Mouse (Mus musculus): Measurements from ENCODE around the gene OR5BS1P. TPM values are rescaled to one million over a fixed set of nuclear protein-coding genes. Genes with fewer than 3 reads are reported as not detected.
"Not testable (repeated sequence)": the region's sequence is repeated elsewhere in the genome, so short reads cannot be mapped to it uniquely, and the experiment has no call there.

Gene OR5BS1P
- total RNA-seq, 2 experiments from 2014 or later: not detected

DNA sequence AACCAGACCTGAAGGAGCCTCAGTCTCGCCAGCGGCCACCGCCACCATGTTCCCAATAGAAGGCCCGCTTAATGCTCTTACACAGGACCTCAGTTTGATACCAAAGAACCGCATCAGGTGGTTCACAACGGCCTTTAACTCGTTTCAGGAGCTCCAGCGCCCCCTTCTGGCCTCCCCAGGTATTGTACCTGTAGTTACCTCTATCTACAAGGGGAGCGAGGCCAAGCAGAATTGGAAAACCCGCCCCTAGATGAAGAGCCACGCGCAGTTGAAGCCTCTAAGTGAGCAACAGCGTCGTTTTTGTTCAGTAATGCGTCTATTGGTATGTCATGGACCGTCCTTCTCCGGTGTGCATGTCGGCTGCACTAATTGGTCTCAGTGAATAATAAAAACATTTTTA lies 34.8 kb downstream of the OR5BS1P start:
- intact Hi-C loops (cut with DNase I): no loop called here
- peak; percentile 26 for DNase-seq (ENCODE audit: low spot score)

DNA sequence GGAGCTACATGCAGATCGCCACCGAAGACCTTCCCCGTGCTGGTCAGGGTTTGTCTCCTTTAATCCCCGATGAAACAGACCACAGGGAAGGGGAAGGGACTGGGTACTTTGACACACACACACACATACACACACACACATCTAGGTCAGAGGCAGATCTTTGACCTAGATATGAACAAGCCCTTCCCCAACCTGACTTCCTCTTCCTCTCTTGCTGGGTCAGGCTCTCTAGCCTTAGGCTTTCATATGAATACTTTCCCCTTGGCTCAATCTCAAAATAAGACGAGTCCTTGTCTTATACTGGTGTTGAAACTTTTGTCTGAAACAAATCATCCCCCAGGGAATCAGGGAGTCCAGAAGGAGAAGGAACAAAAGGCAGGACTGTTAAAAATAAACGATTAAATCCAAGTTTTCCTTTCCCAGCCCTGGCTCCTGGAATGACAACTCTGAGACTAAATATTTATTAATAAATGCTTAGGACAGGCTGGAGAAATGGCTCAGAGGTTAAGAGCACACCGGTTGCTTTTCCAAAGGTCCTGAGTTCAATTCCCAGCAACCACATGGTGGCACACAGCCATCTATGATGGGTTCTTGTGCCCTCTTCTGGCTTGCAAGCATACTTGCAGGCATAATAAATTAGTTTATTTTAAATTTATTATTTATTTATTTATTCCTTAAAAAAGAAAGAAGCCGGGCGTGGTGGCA lies 36.7 kb downstream of the OR5BS1P start:
- no peak for DNase-seq (ENCODE audit: low spot score)
- intact Hi-C loops (cut with DNase I): no loop called here

- no peak for DNase-seq (ENCODE audit: low spot score)
- intact Hi-C loops (cut with DNase I): no loop called here
Observed at GRCm38 (mm10) chr15:98507321-98507720, 37.6 kb downstream of the OR5BS1P start.

DNA sequence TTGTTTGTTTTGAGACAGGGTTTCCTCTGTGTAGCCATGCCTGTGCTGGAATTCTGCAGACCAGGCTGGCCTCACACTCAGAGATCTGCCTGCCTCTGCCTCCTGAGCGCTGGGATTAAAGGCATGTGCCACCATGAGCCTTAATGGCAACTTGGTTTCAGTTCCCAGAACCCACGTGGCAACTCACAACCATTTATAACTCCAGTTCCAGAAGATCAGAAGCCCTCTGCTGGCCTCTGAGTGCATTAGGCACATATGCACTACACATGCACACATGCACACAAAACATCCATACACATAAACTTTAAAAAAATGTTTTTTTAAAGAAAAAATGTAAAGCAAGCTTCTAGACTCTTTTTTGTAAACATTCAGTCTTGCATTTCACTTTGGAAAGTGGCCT lies 39.7 kb downstream of the OR5BS1P start:
- intact Hi-C loops (cut with DNase I): no loop called here
- no peak for DNase-seq (ENCODE audit: low spot score)

GRCm38 (mm10) chr15:98510438-98511385 lies 41.0 kb downstream of the OR5BS1P start:
- intact Hi-C loops (cut with DNase I): loop anchor here (2.0 kb wide), 1 partner anchor 104 kb away; no protein-coding TSS in a partner anchor
- peak; percentile 35 for DNase-seq (ENCODE audit: low spot score)

GRCm38 (mm10) chr15:98511386-98511928 lies 41.8 kb downstream of the OR5BS1P start:
- intact Hi-C loops (cut with DNase I): loop anchor here (2.0 kb wide), 1 partner anchor 103 kb away; no protein-coding TSS in a partner anchor
- DNase-seq (ENCODE audit: low spot score): peak; percentile 19

GRCm38 (mm10) chr15:98512232-98512631 lies 42.5 kb downstream of the OR5BS1P start:
- DNase-seq (ENCODE audit: low spot score): no peak
- intact Hi-C loops (cut with DNase I): no loop called here

GRCm38 (mm10) chr15:98512799-98513321 lies 43.2 kb downstream of the OR5BS1P start:
- DNase-seq (ENCODE audit: low spot score): peak; percentile 53
- intact Hi-C loops (cut with DNase I): no loop called here

DNA sequence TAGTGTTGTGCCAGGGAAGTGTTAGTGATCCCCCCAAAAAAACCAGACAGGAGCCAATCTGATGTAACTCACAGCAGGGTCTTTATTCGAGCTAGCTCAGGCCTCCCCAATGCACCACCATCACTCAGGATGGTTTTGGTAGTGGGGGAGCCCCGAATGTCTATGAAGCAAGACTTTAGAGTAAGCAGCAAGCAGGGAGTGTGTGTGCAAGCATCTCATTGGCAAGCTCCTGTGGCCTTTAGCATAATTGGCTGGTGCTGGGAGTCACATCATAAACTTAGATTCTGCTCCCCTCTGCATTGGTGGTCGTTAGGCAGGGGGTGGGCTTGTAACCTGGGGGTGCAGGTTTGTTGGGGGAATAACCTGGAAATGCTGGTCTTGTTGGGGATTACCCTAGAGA lies 44.0 kb downstream of the OR5BS1P start:
- DNase-seq (ENCODE audit: low spot score); intact Hi-C loops (cut with DNase I): not testable (repeated sequence)

DNA sequence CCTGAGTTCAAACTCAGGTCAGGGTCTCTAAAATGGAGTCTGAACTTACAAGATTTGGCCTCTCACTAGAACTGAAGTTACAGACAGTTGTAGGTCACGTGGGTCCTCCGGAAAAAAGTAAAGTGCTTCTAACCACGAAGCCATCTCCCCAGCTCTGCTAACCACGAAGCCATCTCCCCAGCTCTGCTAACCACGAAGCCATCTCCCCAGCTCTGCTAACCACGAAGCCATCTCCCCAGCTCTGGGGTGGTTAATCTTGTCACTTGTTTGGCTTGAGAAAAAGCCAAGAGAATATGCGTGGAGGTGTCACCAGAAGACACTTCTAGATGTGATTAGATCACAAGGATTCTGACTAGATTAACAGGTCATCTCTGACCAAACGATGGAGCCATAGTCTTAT lies 44.5 kb downstream of the OR5BS1P start:
- intact Hi-C loops (cut with DNase I): no loop called here
- DNase-seq (ENCODE audit: low spot score): no peak

DNA sequence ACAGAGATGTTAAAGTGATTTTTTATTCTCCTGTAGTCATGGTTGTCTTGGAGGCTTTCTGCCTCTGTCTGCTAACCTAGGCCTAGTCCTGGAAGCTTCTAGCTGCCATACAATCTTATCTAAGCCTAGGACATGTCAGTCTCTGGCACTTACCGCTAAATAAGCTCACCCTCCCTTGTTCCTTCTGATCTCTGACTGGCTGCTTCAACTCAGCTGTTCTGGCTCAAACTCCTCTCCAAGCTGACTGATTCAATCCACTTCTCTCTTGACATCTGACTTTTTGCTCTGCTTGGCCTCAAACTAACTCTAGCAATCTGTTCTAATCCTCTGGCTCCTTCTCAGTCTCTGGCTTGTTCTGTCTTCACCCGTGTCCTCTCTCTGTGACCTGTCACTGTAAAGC lies 45.1 kb downstream of the OR5BS1P start:
- DNase-seq (ENCODE audit: low spot score); intact Hi-C loops (cut with DNase I): not testable (repeated sequence)

GRCm38 (mm10) chr15:98517380-98518355 lies 48.0 kb downstream of the OR5BS1P start:
- peak; percentile 25 for DNase-seq (ENCODE audit: low spot score)
- intact Hi-C loops (cut with DNase I): no loop called here

- intact Hi-C loops (cut with DNase I): no loop called here
- DNase-seq (ENCODE audit: low spot score): no peak
Observed at GRCm38 (mm10) chr15:98521245-98521644, 51.5 kb downstream of the OR5BS1P start.

DNA sequence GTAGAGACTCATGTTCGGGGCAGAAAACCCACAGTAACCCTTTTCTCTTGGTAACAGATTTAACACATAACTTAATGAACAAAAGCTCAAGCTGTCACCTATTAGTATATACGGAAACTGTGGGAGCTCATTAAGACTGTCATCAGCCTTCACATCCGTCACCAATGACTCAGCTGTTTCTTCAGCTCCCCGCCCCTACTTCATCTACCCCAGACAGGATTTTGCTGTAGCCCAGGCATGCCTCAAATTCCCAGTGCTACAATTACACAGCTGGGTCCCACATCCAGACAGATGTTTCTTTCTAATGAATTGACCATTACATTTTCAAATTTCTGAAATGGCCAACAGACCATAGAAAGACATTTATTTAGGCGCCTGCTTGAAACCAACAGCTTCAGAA lies 56.4 kb downstream of the OR5BS1P start:
- intact Hi-C loops (cut with DNase I): no loop called here
- no peak for DNase-seq (ENCODE audit: low spot score)

- DNase-seq (ENCODE audit: low spot score): no peak
- intact Hi-C loops (cut with DNase I): no loop called here
Observed at GRCm38 (mm10) chr15:98527056-98527771, 57.5 kb downstream of the OR5BS1P start.

- intact Hi-C loops (cut with DNase I): no loop called here
- DNase-seq (ENCODE audit: low spot score): no peak
Observed at GRCm38 (mm10) chr15:98528066-98528563, 58.4 kb downstream of the OR5BS1P start.

Measured in heart, postnatal 25 days (tissue).